Mouse (Mus musculus) forebrain, embryonic 11.5 days (tissue): ENCODE data around the gene Tstd2. TPM values are rescaled to one million over a fixed set of nuclear protein-coding genes. Genes with fewer than 3 reads are reported as not detected.

Experiments used
- ATAC-seq: fragments of 200-750 bp; cut with Nextera tagmentation; replicated peaks from 2 replicates; pipeline ENCODE4 v1.8.0; 2017; ENCODE audit warnings: moderate TSS enrichment; ENCODE audit not compliant: low FRiP score
- DNase-seq: peaks from one replicate; pipeline ENCODE4 v3.0.0-alpha.2; 2017; ENCODE audit warnings: low spot score
- H3K27ac ChIP-seq: fragments of 300-500 bp; sonication (generic); 2 replicates; pipeline ENCODE4 v1.5.1; 2014; ENCODE audit warnings: low read depth, low read length
- H3K27me3 ChIP-seq: fragments of 300-500 bp; sonication (generic); 2 replicates; pipeline ENCODE4 v1.6.1; 2014; ENCODE audit warnings: mild to moderate bottlenecking, low read length, mixed read lengths; ENCODE audit not compliant: control insufficient read depth, insufficient read depth
- H3K36me3 ChIP-seq: fragments of 300-500 bp; sonication (generic); 2 replicates; pipeline ENCODE4 v1.6.1; 2014; ENCODE audit warnings: mild to moderate bottlenecking, low read length, moderate library complexity, mixed read lengths; ENCODE audit not compliant: control insufficient read depth, insufficient read depth
- H3K4me1 ChIP-seq: fragments of 300-500 bp; sonication (generic); replicated peaks from 2 replicates; pipeline ENCODE4 v1.6.1; 2014; ENCODE audit warnings: low read length, mixed read lengths; ENCODE audit not compliant: control insufficient read depth, insufficient read depth
- H3K4me2 ChIP-seq: fragments of 300-500 bp; sonication (generic); 2 replicates; pipeline ENCODE4 v1.6.1; 2014; ENCODE audit warnings: low read depth, mild to moderate bottlenecking, low read length, moderate library complexity, mixed read lengths; ENCODE audit not compliant: severe bottlenecking
- H3K4me3 ChIP-seq: fragments of 300-500 bp; sonication (generic); 2 replicates; pipeline ENCODE4 v1.5.1; 2014; ENCODE audit warnings: low read depth, low read length
- H3K9ac ChIP-seq: fragments of 300-500 bp; sonication (generic); 2 replicates; pipeline ENCODE4 v1.6.1; 2014; ENCODE audit warnings: low read length
- H3K9me3 ChIP-seq: fragments of 300-500 bp; sonication (generic); 2 replicates; pipeline ENCODE4 v1.6.1; 2016; ENCODE audit warnings: low read length, mixed read lengths; ENCODE audit not compliant: control insufficient read depth
- WGBS: fragments of 180-500 bp; shearing (Covaris S2); extraction: QIAGEN DNeasy Blood & Tissue Kit; methylation state at CpG from one replicate; pipeline ENCODE4 v1.1.7; 2014; 5-methylcytosine and 5-hydroxymethylcytosine counted together
- polyA plus RNA-seq: library from polyadenylated mRNA; unstranded; fragments of >200 nt; fragmentation: Nextera tagmentation; extraction: Ambion mirVana; gene quantifications from 2 replicates; pipeline ENCODE4 v1.2.1, GENCODE M21; 2014

The Tstd2 gene
- polyA plus RNA-seq, 1 experiment from 2014 or later, result 53.8 TPM

GRCm38 (mm10) chr4:46115308-46115707, 23.2 kb downstream of the Tstd2 start:
- DNase-seq, result no peak
- Histone ChIP-seq H3K4me2 (no peak overlapping the region), H3K27ac (no peak overlapping the region), H3K4me1 (no peaks in the 10 kb centered on the region), H3K4me3 (no peak overlapping the region), H3K9ac (no peak overlapping the region), H3K9me3 (no peaks in the 10 kb centered on the region), H3K27me3 (no peaks in the 10 kb centered on the region), H3K36me3 (peaks cover 17% of the 10 kb centered on the region; the same call in 1 of the 2 replicates)
- ATAC-seq, result no peak
- WGBS, result 80% methylated on average over 1 of the region's 1 CpGs

GRCm38 (mm10) chr4:46111361-46111760, 27.1 kb downstream of the Tstd2 start:
- Histone ChIP-seq H3K27me3 (no peaks in the 10 kb centered on the region), H3K9me3 (no peaks in the 10 kb centered on the region), H3K4me1 (no peaks in the 10 kb centered on the region), H3K4me2 (no peak overlapping the region), H3K4me3 (no peak overlapping the region), H3K27ac (no peak overlapping the region), H3K36me3 (peaks cover 3% of the 10 kb centered on the region; the same call in 1 of the 2 replicates), H3K9ac (no peak overlapping the region)
- ATAC-seq, result no peak
- DNase-seq, result no peak
- 81% methylated on average over 3 of the region's 3 CpGs for WGBS

GRCm38 (mm10) chr4:46110084-46110483, 28.4 kb downstream of the Tstd2 start:
- no peak for ATAC-seq
- no peak for DNase-seq
- WGBS, result 91% methylated on average over 8 of the region's 8 CpGs

GRCm38 (mm10) chr4:46102078-46102769, 36.3 kb downstream of the Tstd2 start:
- Histone ChIP-seq H3K27ac (no peak overlapping the region), H3K36me3 (no peaks in the 10 kb centered on the region), H3K4me2 (no peak overlapping the region), H3K4me1 (no peaks in the 10 kb centered on the region), H3K9ac (no peak overlapping the region), H3K4me3 (no peak overlapping the region), H3K27me3 (no peaks in the 10 kb centered on the region), H3K9me3 (no peaks in the 10 kb centered on the region)
- no peak for ATAC-seq
- no peak for DNase-seq
- 93% methylated on average over 10 of the region's 10 CpGs for WGBS

More at GRCm38 (mm10) chr4:46110084-46110483, 28.4 kb downstream of the Tstd2 start:
- Histone ChIP-seq H3K4me3 (no peak overlapping the region), H3K4me1 (no peaks in the 10 kb centered on the region), H3K9me3 (no peaks in the 10 kb centered on the region), H3K4me2 (no peak overlapping the region), H3K9ac (no peak overlapping the region), H3K27me3 (no peaks in the 10 kb centered on the region), H3K27ac (no peak overlapping the region), H3K36me3 (no peaks in the 10 kb centered on the region; the same call in 1 of the 2 replicates)

GRCm38 (mm10) chr4:46101211-46101711, 37.2 kb downstream of the Tstd2 start:
- WGBS, result 55% methylated on average over 14 of the region's 14 CpGs
- Histone ChIP-seq H3K9ac (no peak overlapping the region), H3K27ac (no peak overlapping the region), H3K27me3 (no peaks in the 10 kb centered on the region), H3K4me2 (no peak overlapping the region), H3K9me3 (no peaks in the 10 kb centered on the region), H3K4me3 (no peak overlapping the region), H3K36me3 (no peaks in the 10 kb centered on the region), H3K4me1 (no peaks in the 10 kb centered on the region)
- ATAC-seq (no peak), DNase-seq (no peak)

- no peak overlapping the region for H3K4me2 ChIP-seq
- no peaks in the 10 kb centered on the region for H3K27me3 ChIP-seq
- no peak overlapping the region for H3K9ac ChIP-seq
- H3K4me3 ChIP-seq, result no peak overlapping the region
- no peaks in the 10 kb centered on the region for H3K9me3 ChIP-seq
- H3K36me3 ChIP-seq, result no peaks in the 10 kb centered on the region
- WGBS, result 84% methylated on average over 7 of the region's 7 CpGs
- H3K4me1 ChIP-seq, result no peaks in the 10 kb centered on the region
- H3K27ac ChIP-seq, result no peak overlapping the region
- DNase-seq (no peak), ATAC-seq (no peak)
Observed at GRCm38 (mm10) chr4:46100539-46100938, 38.0 kb downstream of the Tstd2 start.

- WGBS, result 83% methylated on average over 9 of the region's 9 CpGs
- ATAC-seq, result no peak
Observed at GRCm38 (mm10) chr4:46099132-46099531, 39.4 kb downstream of the Tstd2 start.

GRCm38 (mm10) chr4:46097591-46097990, 40.9 kb downstream of the Tstd2 start:
- H3K4me3 ChIP-seq, result no peak overlapping the region

More at GRCm38 (mm10) chr4:46099132-46099531, 39.4 kb downstream of the Tstd2 start:
- Histone ChIP-seq H3K4me2 (no peak overlapping the region), H3K9ac (no peak overlapping the region), H3K4me3 (no peak overlapping the region), H3K36me3 (no peaks in the 10 kb centered on the region), H3K27me3 (no peaks in the 10 kb centered on the region), H3K9me3 (no peaks in the 10 kb centered on the region), H3K4me1 (no peaks in the 10 kb centered on the region), H3K27ac (no peak overlapping the region)
- DNase-seq, result no peak

GRCm38 (mm10) chr4:46096546-46096945, 41.9 kb downstream of the Tstd2 start:
- H3K27ac ChIP-seq, result no peak overlapping the region
- no peaks in the 10 kb centered on the region for H3K36me3 ChIP-seq
- WGBS, result 92% methylated on average over 7 of the region's 7 CpGs
- H3K9ac ChIP-seq, result no peak overlapping the region
- no peak for ATAC-seq
- H3K4me1 ChIP-seq, result no peaks in the 10 kb centered on the region
- H3K4me2 ChIP-seq, result no peak overlapping the region
- H3K27me3 ChIP-seq, result no peaks in the 10 kb centered on the region
- H3K4me3 ChIP-seq, result no peak overlapping the region
- no peaks in the 10 kb centered on the region for H3K9me3 ChIP-seq
- no peak for DNase-seq

More at GRCm38 (mm10) chr4:46097591-46097990, 40.9 kb downstream of the Tstd2 start:
- Histone ChIP-seq H3K27me3 (no peaks in the 10 kb centered on the region), H3K9ac (no peak overlapping the region), H3K27ac (no peak overlapping the region), H3K9me3 (no peaks in the 10 kb centered on the region), H3K4me1 (no peaks in the 10 kb centered on the region), H3K36me3 (no peaks in the 10 kb centered on the region), H3K4me2 (no peak overlapping the region)
- WGBS, result 92% methylated on average over 2 of the region's 2 CpGs
- DNase-seq (no peak), ATAC-seq (no peak)
